Mouse (Mus musculus) midbrain, embryonic 12.5 days (tissue): ENCODE measurements around the gene Ckmt1. TPM values are rescaled to one million over a fixed set of nuclear protein-coding genes. Genes with fewer than 3 reads are reported as not detected.

Experiments used
- polyA plus RNA-seq: library from polyadenylated mRNA; unstranded; fragments of >200 nt; fragmentation: Nextera tagmentation; extraction: Ambion mirVana; gene quantifications from 2 replicates; pipeline ENCODE4 v1.2.1, GENCODE M21; 2016

Ckmt1 gene
- polyA plus RNA-seq, 1 experiment from 2014 or later = 6.4 TPM

Other genes starting within 250 kb of the Ckmt1 start
- not detected in 2 replicates for gene Tgm7, start 247.9 kb upstream of the Ckmt1 start, polyA plus RNA-seq
- gene Adal, start 217.3 kb upstream of the Ckmt1 start, polyA plus RNA-seq = 29.7 and 34.4 TPM in 2 replicates
- 21.2 and 24.2 TPM in 2 replicates for gene Lcmt2, start 217.1 kb upstream of the Ckmt1 start, polyA plus RNA-seq
- gene Tubgcp4, start 187.1 kb upstream of the Ckmt1 start, polyA plus RNA-seq = 81.9 and 82.5 TPM in 2 replicates
- 14.3 TPM in 2 replicates for gene Zscan29, start 186.6 kb upstream of the Ckmt1 start, polyA plus RNA-seq
- gene Trp53bp1, start 86.3 kb upstream of the Ckmt1 start, polyA plus RNA-seq = 230 and 245 TPM in 2 replicates
- gene Map1a, start 68.1 kb upstream of the Ckmt1 start, polyA plus RNA-seq = 14.7 and 16.8 TPM in 2 replicates
- 13.2 and 15.1 TPM in 2 replicates for gene Ppip5k1, start 2.3 kb upstream of the Ckmt1 start, polyA plus RNA-seq
- not detected in 2 replicates for gene Strc, start 29.5 kb downstream of the Ckmt1 start, polyA plus RNA-seq
- gene Pdia3, start 56.1 kb downstream of the Ckmt1 start, polyA plus RNA-seq = 457 and 459 TPM in 2 replicates
- 3.0 and 3.3 TPM in 2 replicates for gene Catsper2, start 56.1 kb downstream of the Ckmt1 start, polyA plus RNA-seq
- gene Ell3, start 86.6 kb downstream of the Ckmt1 start, polyA plus RNA-seq = 1.7 and 2.3 TPM in 2 replicates
- gene Serf2, start 91.5 kb downstream of the Ckmt1 start, polyA plus RNA-seq = 456 and 461 TPM in 2 replicates
- gene Hypk, start 95.6 kb downstream of the Ckmt1 start, polyA plus RNA-seq = 108 and 127 TPM in 2 replicates
- 0.85 and 1.2 TPM in 2 replicates for gene Serinc4, start 99.1 kb downstream of the Ckmt1 start, polyA plus RNA-seq
- 66.4 and 70.8 TPM in 2 replicates for gene Mfap1b, start 116.4 kb downstream of the Ckmt1 start, polyA plus RNA-seq
- gene Mfap1a, start 149.0 kb downstream of the Ckmt1 start, polyA plus RNA-seq = 31.9 and 34.8 TPM in 2 replicates
- 11.0 TPM in 2 replicates for gene Wdr76, start 149.0 kb downstream of the Ckmt1 start, polyA plus RNA-seq